Comparison of ENCODE assay signal across 8 mouse cellular contexts in the genomic region with DNA sequence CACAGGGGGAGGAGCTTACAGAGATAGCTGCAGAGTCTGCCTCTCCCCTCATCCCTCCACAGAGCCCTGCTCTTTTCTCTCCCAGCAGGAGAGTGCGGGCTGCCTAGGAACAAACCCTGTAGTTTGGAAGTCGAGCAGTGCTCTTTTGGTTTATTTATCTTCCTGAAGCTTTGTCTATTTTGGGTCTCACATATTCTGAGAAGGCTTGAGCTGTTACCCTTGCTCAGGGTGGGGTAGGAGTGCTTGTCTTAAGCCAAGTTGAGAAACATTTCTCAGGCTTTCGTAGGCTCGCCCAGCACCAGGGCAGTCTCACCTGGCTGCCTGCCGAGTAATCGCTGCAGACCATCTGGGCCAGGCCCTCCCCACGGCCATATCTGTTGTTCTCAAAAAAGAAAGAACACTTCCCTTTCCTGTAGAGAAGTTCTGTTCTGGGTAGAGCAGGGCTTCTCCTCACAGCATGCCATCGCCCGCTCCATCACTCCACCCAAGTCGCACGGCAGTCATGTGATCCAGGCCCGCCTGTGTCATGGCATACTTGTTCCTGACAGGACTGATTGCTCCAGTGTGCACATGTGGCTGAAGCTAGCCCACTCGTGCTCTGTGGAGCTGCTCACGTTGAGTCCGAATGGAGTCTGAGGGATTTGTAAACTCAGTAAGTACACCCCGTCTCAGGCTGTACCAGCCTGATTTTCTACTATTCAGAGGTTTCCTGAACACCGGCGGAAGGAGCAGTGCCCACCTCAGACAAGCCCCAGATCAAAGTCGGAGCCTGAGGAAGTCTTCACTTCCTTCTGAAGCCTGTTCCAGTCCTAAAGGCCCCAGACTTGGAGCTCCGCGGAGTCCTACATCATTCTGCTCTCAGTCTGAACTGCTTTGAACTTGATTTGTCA. TPM values are rescaled to one million over a fixed set of nuclear protein-coding genes. Genes with fewer than 3 reads are reported as not detected.
A peak's percentile ranks its signal among the peaks of the same experiment; 100 is the strongest.
DNase-seq lines count a peak whose midpoint lies in the region; ATAC-seq and TF ChIP-seq lines count a peak whose summit lies in the region.

No protein-coding gene starts in this region.

- no peak for TF ChIP-seq POLR2A in bone marrow macrophage, adult 2 months (IDR thresholded peaks at IDR 0.05; ENCODE audit: borderline replicate concordance, low read depth, low read length)

- H3K9me3 ChIP-seq in G1E (replicated peaks): peaks cover 2% of the 10 kb centered on the region; the same call in 1 of the 2 replicates
- H3K9me3 ChIP-seq in hindbrain, embryonic 15.5 days: no peaks in the 10 kb centered on the region

- H3K4me1 ChIP-seq in G1E (ENCODE audit: insufficient read depth, low read depth, low read length): peaks cover 31% of the 10 kb centered on the region
- H3K4me1 ChIP-seq in bone marrow macrophage, adult 2 months (ENCODE audit: control insufficient read depth, insufficient read depth, low read length): peaks cover 27% of the 10 kb centered on the region
- H3K4me1 ChIP-seq in hindbrain, embryonic 15.5 days (replicated peaks): peaks cover 6% of the 10 kb centered on the region; the same call in 1 of the 2 replicates

- H3K4me3 ChIP-seq in G1E (ENCODE audit: low read depth, low read length): peak overlapping the region; percentile 64; the same call in 1 of the 2 replicates
- no peak overlapping the region for H3K4me3 ChIP-seq in bone marrow macrophage, adult 2 months (ENCODE audit: insufficient read depth, low read length)
- H3K4me3 ChIP-seq in hindbrain, embryonic 15.5 days: no peak overlapping the region

- TF ChIP-seq CTCF in G1E (IDR thresholded peaks at IDR 0.05; ENCODE audit: low read depth, low read length): no peak
- no peak for TF ChIP-seq CTCF in bone marrow macrophage, adult 2 months (IDR thresholded peaks at IDR 0.05; ENCODE audit: low read depth, low read length)

- peak; percentile 79 for ATAC-seq in G1E (ENCODE audit: extremely low read depth, insufficient number of reproducible peaks, low FRiP score, poor library complexity, severe bottlenecking)
- ATAC-seq in hindbrain, embryonic 15.5 days (ENCODE audit: low FRiP score, low read depth): peak; percentile 63; the same call in 1 of the 2 replicates
- ATAC-seq in megakaryocyte progenitor cell, adult 5-6 weeks (replicated peaks; ENCODE audit: poor library complexity): peak; percentile 88

- peak overlapping the region; percentile 29 for H3K4me2 ChIP-seq in hindbrain, embryonic 15.5 days

- intact Hi-C loops in left cerebral cortex, postnatal 36 days (cut with DNase I): loop anchor here (5.0 kb wide), 1 partner anchor 101 kb away; no protein-coding TSS in a partner anchor

- H3K36me3 ChIP-seq in G1E (replicated peaks): no peaks in the 10 kb centered on the region
- no peaks in the 10 kb centered on the region for H3K36me3 ChIP-seq in hindbrain, embryonic 15.5 days

- H3K9ac ChIP-seq in hindbrain, embryonic 15.5 days: no peak overlapping the region

- peak overlapping the region; percentile 22 for H3K27ac ChIP-seq in bone marrow macrophage, adult 2 months (ENCODE audit: insufficient read depth, low read depth, low read length)
- 0 out of 2 replicates have a peak overlapping the region, but pooled peaks have one; percentile 38 for H3K27ac ChIP-seq in hindbrain, embryonic 15.5 days (replicated peaks)

- DNase-seq in G1E (ENCODE audit: low spot score): peak; percentile 58
- DNase-seq in frontal cortex, postnatal 10 days (ENCODE audit: low spot score in 2 of 2): peak; percentile 41 to 61
- peak; percentile 79 to 83 for DNase-seq in left cerebral cortex, postnatal 36 days (ENCODE audit: low spot score in 2 of 2)
- peak; percentile 42 to 65 for DNase-seq in spleen, postnatal 10 days (ENCODE audit: low spot score in 2 of 2)
- no peak for DNase-seq in yolk sac, embryonic 10.5 days (ENCODE audit: low spot score)

- H3K27me3 ChIP-seq in G1E (ENCODE audit: insufficient read depth, low read length): peaks cover 5% of the 10 kb centered on the region
- H3K27me3 ChIP-seq in hindbrain, embryonic 15.5 days: no peaks in the 10 kb centered on the region

- WGBS in hindbrain, embryonic 15.5 days: 55% methylated on average over 21 of the region's 21 CpGs

RNA-seq across cellular contexts. Expression of a gene that starts 35.5 kb away (rescaled TPM):
- total RNA-seq in G1E (2014; fragmentation: Nextera tagmentation) (0.90 TPM in 1 of 2 replicates, not detected in the other), G1E (2017) (1.1 and 3.8 TPM in 2 replicates)
- polyA plus RNA-seq in G1E (2012): 1.4 and 1.5 TPM in 2 replicates
- 6.0 and 6.8 TPM in 2 replicates for polyA plus RNA-seq in bone marrow macrophage, adult 2 months (2012; ENCODE audit: insufficient read depth, insufficient read length, missing spikeins)
- 2.6 and 2.8 TPM in 2 replicates for polyA plus RNA-seq in hindbrain, embryonic 15.5 days (2015; fragmentation: Nextera tagmentation; extraction: Ambion mirVana)
- under 1 TPM; 0.57 to 0.79 TPM for total RNA-seq in left cerebral cortex, postnatal 36 days (2021)
- total RNA-seq in megakaryocyte progenitor cell, adult 5-6 weeks (2015): 1.4 and 3.3 TPM in 2 replicates
- 1.2 and 2.5 TPM in 2 replicates for total RNA-seq in megakaryocyte progenitor cell, adult 5-6 weeks (2017)

RNA-seq across cellular contexts. Expression of a gene that starts 50.5 kb away (rescaled TPM):
- total RNA-seq in G1E (2014; fragmentation: Nextera tagmentation) (not detected in 2 replicates), G1E (2017) (0.11 and 0.23 TPM in 2 replicates)
- polyA plus RNA-seq in G1E (2012): not detected in 2 replicates
- 7.8 and 9.5 TPM in 2 replicates for polyA plus RNA-seq in bone marrow macrophage, adult 2 months (2012; ENCODE audit: insufficient read depth, insufficient read length, missing spikeins)
- 1.0 and 1.5 TPM in 2 replicates for polyA plus RNA-seq in hindbrain, embryonic 15.5 days (2015; fragmentation: Nextera tagmentation; extraction: Ambion mirVana)
- total RNA-seq in left cerebral cortex, postnatal 36 days (2021): 10 to 100 TPM; 70.4 to 76.4 TPM
- total RNA-seq in megakaryocyte progenitor cell, adult 5-6 weeks (2015): 0.20 and 0.79 TPM in 2 replicates
- total RNA-seq in megakaryocyte progenitor cell, adult 5-6 weeks (2017): 0.29 and 0.61 TPM in 2 replicates

Comparison
In these comparisons a context has a peak if more than half of its experiments do, and no peak if none do; other contexts are left out.
1. RNA of a gene that starts 50.5 kb away (total RNA-seq): 70.4 to 76.4 TPM in left cerebral cortex, postnatal 36 days; 0.20 to 0.79 TPM in megakaryocyte progenitor cell, adult 5-6 weeks and 0.11 to 0.23 TPM in G1E; every median in the first group is over 10 times any median in the second.
2. Peak in every context shown above with its lines, with median percentiles within 50 percentile points of each other: ATAC-seq.